Mouse (Mus musculus): ENCODE measurements around the gene Stard9.

DNA sequence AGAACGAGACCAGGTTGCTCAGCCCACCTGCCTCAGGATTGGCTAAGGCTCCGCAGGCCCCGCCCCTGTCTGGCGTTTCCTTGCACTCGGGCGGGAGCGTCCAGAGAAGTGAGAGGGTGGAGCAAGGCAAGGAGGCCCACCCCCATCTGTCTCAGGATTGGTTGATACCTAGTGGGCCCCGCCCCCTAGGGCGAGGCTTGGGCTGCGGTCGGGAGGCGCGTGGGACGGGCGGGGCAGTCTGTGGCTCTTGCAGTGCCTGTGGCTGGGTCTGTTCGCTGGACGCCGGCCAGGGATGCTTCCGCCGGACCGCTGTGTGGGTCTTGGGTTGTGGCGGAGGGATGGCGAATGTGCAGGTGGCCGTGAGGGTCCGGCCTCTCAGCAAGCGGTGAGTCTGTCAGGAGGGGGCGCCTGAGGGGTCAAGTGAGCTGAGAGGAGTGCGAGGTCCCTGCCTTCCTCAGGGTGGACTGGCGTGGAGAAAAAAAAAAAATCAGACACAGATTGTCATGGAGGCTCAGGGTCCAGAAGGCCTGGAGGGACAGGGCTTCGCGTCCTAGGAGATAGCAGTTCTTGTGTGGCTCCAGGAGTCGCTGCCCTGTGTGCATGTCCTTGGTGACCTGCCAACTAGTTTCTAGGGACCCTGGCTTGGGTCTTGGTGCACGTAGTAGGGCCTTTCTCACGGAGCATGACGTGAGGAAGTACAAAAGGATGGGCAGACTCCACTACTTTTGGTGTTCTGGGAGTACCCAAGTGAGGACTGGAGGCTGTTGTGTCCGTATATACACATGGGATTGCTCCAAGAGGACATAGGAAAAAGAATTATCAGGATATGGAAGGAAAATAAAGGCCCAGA, at the start of gene Stard9:
- TF ChIP-seq CTCF (IDR thresholded peaks at IDR 0.05), result peak; percentile 51
- TF ChIP-seq EP300 (IDR thresholded peaks at IDR 0.05), result no peak
